Mouse (Mus musculus) ovary, adult 18-20 months (tissue): ENCODE measurements around the gene Adcy3.

Experiments used
- DNase-seq: peaks from one replicate; pipeline ENCODE4 v3.0.0; 2022; ENCODE audit warnings: low spot score, mixed read lengths

The Adcy3 gene

GRCm38 (mm10) chr12:4180507-4180906 lies 47.6 kb downstream of the Adcy3 start:
- no peak for DNase-seq

- no peak for DNase-seq
These were observed 51.7 kb downstream of the Adcy3 start for GRCm38 (mm10) chr12:4184648-4185047.

- DNase-seq: no peak
These were observed 55.5 kb downstream of the Adcy3 start for GRCm38 (mm10) chr12:4188171-4189059.

GRCm38 (mm10) chr12:4189060-4189447 lies 56.2 kb downstream of the Adcy3 start:
- DNase-seq: no peak

- DNase-seq: no peak
These were observed 59.6 kb downstream of the Adcy3 start for GRCm38 (mm10) chr12:4192514-4192913.

- no peak for DNase-seq
These were observed 60.3 kb downstream of the Adcy3 start for GRCm38 (mm10) chr12:4193025-4193740.

- DNase-seq: no peak
These were observed 61.7 kb downstream of the Adcy3 start for GRCm38 (mm10) chr12:4194643-4195042.

GRCm38 (mm10) chr12:4198702-4199101 lies 65.8 kb downstream of the Adcy3 start:
- DNase-seq: no peak

GRCm38 (mm10) chr12:4199271-4199670 lies 66.4 kb downstream of the Adcy3 start:
- DNase-seq: no peak

- DNase-seq: no peak
These were observed 68.7 kb downstream of the Adcy3 start for GRCm38 (mm10) chr12:4201454-4202200.

GRCm38 (mm10) chr12:4202206-4202605 lies 69.3 kb downstream of the Adcy3 start:
- DNase-seq: no peak

- DNase-seq: no peak
These were observed 73.2 kb downstream of the Adcy3 start for GRCm38 (mm10) chr12:4206106-4206505.

- DNase-seq: no peak
These were observed 75.7 kb downstream of the Adcy3 start for GRCm38 (mm10) chr12:4208405-4209133.

GRCm38 (mm10) chr12:4209196-4209595 lies 76.3 kb downstream of the Adcy3 start:
- DNase-seq: no peak

GRCm38 (mm10) chr12:4211174-4211573 lies 78.3 kb downstream of the Adcy3 start:
- no peak for DNase-seq

GRCm38 (mm10) chr12:4212908-4213307 lies 80.0 kb downstream of the Adcy3 start:
- DNase-seq: peak; percentile 76

- DNase-seq: peak; percentile 55
These were observed 97.3 kb downstream of the Adcy3 start for GRCm38 (mm10) chr12:4230156-4230555.

GRCm38 (mm10) chr12:4232777-4233176 lies 99.9 kb downstream of the Adcy3 start:
- DNase-seq: no peak

- peak; percentile 94 for DNase-seq
These were observed 100.9 kb downstream of the Adcy3 start, which contains the start of the genes Ptrhd1 and Cenpo for GRCm38 (mm10) chr12:4233572-4234508. Gene Ptrhd1 (plus strand): TSS chr12:4234027. Gene Cenpo (minus strand): TSS chr12:4234294.

- no peak for DNase-seq
These were observed 104.6 kb downstream of the Adcy3 start for GRCm38 (mm10) chr12:4237481-4237880.
